Mouse (Mus musculus): ENCODE measurements at regions not wholly inside any gene's neighbourhood (a gene's known extent, or its start where the extent isn't known, plus 50 kb on each side); places are given as distances from the start of the nearest gene placed in this dataset.
"Not testable (repeated sequence)": the region's sequence is repeated elsewhere in the genome, so short reads cannot be mapped to it uniquely, and the experiment has no call there.

DNA sequence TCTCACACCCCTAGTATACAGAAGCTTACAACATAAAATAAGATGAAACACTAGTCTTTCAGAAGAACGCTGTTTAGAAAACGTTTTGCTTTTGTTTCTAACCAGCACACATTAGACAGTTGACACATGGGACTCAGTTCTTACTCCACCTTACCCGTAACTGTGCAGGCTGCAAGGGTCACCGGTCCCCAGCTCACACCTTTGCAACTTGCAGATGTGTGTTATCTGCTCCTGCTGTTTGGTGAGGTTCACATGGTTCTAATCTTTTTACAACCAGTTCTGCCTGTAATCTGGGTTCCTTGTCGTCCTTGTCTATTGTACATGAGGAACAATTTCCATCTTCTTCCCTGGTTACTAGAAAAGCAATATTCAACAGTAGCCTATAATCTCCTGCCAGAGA is 135.1 kb upstream of the Cdk6 start:
- H3K9me3 ChIP-seq; H3K27me3 ChIP-seq (replicated peaks); H3K27ac ChIP-seq; ATAC-seq (ENCODE audit: low FRiP score, low read depth); H3K4me2 ChIP-seq (replicated peaks); H3K36me3 ChIP-seq; H3K9ac ChIP-seq; H3K4me3 ChIP-seq; H3K4me1 ChIP-seq: not testable (repeated sequence)
- WGBS, result 85% methylated on average over 5 of the region's 5 CpGs

DNA sequence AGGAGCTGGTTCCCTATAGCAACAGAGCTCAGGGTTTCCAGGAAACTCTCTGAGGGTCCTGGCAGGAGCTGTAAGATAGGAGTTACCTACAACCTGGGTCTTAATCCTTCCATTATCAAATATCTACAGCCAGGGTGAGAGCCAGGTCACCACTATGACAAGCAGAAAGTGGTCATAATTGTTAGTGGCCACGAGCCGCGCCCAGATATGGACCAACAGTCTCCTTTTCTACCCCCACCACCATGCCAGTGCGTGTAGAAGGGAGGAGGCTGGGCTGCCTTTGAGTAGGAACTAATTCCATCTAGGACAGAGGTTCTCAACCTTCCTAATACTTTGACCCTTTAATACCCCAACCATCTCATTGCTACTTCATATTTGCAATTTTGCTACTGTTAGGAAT is 133.0 kb upstream of the Cdk6 start:
- H3K9me3 ChIP-seq; H3K27ac ChIP-seq; H3K4me1 ChIP-seq; ATAC-seq (ENCODE audit: low FRiP score, low read depth); H3K27me3 ChIP-seq (replicated peaks); H3K9ac ChIP-seq; H3K36me3 ChIP-seq; H3K4me2 ChIP-seq (replicated peaks); H3K4me3 ChIP-seq: not testable (repeated sequence)
- 92% methylated on average over 4 of the region's 4 CpGs for WGBS

DNA sequence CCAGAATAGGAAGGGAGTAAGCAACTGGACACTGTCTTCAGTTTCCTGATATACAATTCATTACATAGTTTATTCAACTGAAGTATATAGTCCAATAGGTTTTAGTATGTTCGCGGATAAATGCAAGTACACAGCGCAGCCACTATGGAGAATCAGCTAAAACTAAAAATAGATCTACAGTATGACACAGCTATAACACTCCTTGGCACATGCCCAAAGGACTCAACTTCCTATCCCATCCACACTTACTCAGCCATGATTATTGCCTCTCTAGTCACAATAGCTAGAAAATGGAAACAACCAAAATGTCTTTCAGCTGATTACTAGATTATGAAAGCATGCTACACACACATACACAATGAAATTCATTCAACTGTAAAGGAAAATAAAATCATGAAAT is 130.0 kb upstream of the Cdk6 start:
- H3K36me3 ChIP-seq, result no peaks in the 10 kb centered on the region
- H3K4me2 ChIP-seq (replicated peaks), result no peak overlapping the region
- no peaks in the 10 kb centered on the region for H3K27me3 ChIP-seq (replicated peaks)
- no peak overlapping the region for H3K9ac ChIP-seq
- no peaks in the 10 kb centered on the region for H3K4me1 ChIP-seq
- H3K9me3 ChIP-seq, result no peaks in the 10 kb centered on the region
- H3K27ac ChIP-seq, result no peak overlapping the region
- 96% methylated on average over 3 of the region's 3 CpGs for WGBS
- no peak for ATAC-seq (ENCODE audit: low FRiP score, low read depth)
- H3K4me3 ChIP-seq, result no peak overlapping the region

DNA sequence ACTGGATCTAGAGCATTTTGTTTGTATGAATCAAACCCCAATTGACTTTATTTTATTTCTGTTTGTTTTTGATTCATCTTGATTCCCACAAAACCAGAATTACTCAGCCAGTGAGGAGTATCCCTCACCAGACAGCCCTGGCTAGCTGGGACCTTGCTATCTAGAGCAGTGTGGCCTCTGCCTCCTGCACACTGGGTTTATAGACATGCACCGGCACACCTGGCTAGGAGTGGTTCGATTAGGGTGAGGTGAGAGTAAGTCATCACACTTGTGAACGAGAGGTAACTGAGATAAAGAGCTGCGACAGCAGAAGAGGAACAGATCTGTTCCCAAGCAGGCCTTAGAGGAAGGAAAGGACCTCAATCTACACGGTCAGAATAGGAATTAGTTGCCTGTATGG is 125.2 kb upstream of the Cdk6 start:
- Histone ChIP-seq H3K9me3 (no peaks in the 10 kb centered on the region), H3K4me3 (no peak overlapping the region), H3K4me1 (no peaks in the 10 kb centered on the region), H3K4me2 (replicated peaks) (no peak overlapping the region), H3K36me3 (no peaks in the 10 kb centered on the region), H3K9ac (no peak overlapping the region), H3K27me3 (replicated peaks) (no peaks in the 10 kb centered on the region), H3K27ac (no peak overlapping the region)
- 82% methylated on average over 5 of the region's 5 CpGs for WGBS
- ATAC-seq (ENCODE audit: low FRiP score, low read depth), result no peak

DNA sequence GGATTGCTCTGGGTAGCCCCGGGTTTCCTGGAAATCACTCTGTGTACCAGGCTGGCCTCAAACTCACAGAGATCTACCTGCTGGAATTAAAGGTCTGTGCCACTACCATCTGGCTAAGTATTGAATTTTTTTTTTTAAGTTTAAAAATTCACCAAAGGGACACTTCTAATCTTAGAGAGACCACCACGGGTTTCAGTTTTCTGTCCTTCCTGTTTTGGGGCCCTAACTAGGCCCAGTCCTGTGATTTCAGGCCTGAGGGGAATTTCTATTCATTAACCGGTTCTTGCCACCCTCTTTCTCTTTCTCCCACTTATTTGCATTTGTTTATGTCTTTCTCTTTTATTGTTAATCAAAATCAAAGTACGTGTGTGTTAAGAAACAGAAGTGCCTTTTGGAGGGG is 122.1 kb upstream of the Cdk6 start:
- 42% methylated on average over 4 of the region's 4 CpGs for WGBS
- ATAC-seq (ENCODE audit: low FRiP score, low read depth), result no peak

DNA sequence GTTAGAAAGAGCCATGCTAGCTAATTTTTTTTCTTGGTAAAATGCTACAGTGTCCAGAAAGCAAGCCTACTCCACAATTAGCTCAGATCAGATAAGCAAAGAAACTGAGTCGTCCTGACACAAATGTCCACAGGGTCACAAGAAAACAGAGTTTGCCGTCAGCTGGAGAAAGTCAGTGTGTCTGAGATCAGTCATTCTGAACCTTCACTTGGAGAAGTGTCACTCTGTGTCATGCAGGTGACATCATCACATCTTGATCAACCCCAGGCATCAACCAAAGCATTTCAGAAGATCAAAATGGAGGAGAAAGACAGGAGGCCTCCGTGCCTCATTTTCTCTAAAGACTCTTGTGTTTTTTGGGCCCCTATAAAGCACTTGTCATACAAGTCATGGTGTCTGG is 121.5 kb upstream of the Cdk6 start:
- H3K4me2 ChIP-seq (replicated peaks), result no peak overlapping the region
- H3K4me3 ChIP-seq, result no peak overlapping the region
- H3K27ac ChIP-seq, result no peak overlapping the region
- H3K9me3 ChIP-seq, result no peaks in the 10 kb centered on the region
- no peaks in the 10 kb centered on the region for H3K36me3 ChIP-seq
- no peak for ATAC-seq (ENCODE audit: low FRiP score, low read depth)
- H3K4me1 ChIP-seq, result no peaks in the 10 kb centered on the region
- WGBS, result 89% methylated on average over 3 of the region's 3 CpGs
- no peaks in the 10 kb centered on the region for H3K27me3 ChIP-seq (replicated peaks)
- H3K9ac ChIP-seq, result no peak overlapping the region

More for the DNA sequence above, 122.1 kb upstream of the Cdk6 start:
- H3K9ac ChIP-seq, result no peak overlapping the region
- no peak overlapping the region for H3K4me2 ChIP-seq (replicated peaks)
- no peak overlapping the region for H3K27ac ChIP-seq
- no peaks in the 10 kb centered on the region for H3K36me3 ChIP-seq
- no peak overlapping the region for H3K4me3 ChIP-seq
- H3K9me3 ChIP-seq, result no peaks in the 10 kb centered on the region
- no peaks in the 10 kb centered on the region for H3K27me3 ChIP-seq (replicated peaks)
- no peaks in the 10 kb centered on the region for H3K4me1 ChIP-seq

DNA sequence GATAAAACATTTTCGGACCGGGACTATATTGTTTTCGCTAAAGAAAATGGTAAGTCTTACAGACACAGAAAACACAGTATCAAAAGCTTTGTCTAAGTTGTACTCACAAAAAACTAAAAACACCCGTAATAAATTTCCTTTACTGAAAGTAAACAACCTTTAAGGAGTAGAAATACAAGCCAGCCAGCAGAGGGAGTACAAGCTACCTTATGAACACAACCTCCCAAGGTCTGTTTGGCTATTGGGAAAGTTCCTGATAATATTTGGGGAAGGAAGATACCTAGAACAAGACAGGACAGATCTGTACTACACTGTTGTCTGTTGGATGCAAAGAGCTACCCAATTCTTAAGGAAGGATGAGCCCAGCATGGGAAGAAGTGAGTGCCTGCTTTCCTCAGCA is 117.5 kb upstream of the Cdk6 start:
- not testable (repeated sequence) for H3K36me3 ChIP-seq; H3K9me3 ChIP-seq; H3K4me3 ChIP-seq; H3K9ac ChIP-seq; H3K4me2 ChIP-seq (replicated peaks); H3K27ac ChIP-seq; H3K4me1 ChIP-seq; ATAC-seq (ENCODE audit: low FRiP score, low read depth); H3K27me3 ChIP-seq (replicated peaks)
- 85% methylated on average over 4 of the region's 4 CpGs for WGBS

DNA sequence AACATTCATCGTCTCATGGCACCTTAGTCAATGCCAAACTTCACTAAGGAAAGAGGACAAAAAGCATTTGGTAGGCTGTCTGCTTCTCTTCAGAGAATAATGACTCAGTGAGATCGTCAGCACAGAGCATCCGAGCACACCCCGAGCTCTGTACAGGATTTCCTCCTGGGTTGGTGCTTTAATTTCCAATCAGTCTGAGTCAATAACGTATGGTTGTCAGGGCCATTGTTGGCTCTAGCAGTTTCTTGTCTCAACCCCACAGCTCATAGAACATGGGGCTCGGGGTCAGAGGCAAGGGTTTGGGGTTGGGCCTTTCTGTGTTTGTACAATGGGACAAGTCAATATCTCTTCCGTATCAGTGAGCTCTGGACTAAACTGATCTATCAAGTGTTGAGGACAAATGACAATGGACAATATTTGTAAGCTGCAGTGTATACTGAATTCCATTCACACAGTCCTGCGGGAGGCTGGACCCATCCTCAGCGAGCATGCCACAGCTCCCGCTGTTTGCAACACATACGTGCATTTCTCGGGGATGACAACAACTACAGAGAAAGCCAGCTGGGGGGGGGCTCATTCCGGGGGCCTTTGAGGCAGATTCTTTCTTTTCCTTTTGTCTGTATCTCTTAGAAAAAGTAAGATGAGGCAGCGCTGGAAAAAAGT is 116.8 kb upstream of the Cdk6 start:
- H3K9me3 ChIP-seq; H3K4me3 ChIP-seq; H3K27ac ChIP-seq; H3K4me1 ChIP-seq; H3K9ac ChIP-seq; H3K4me2 ChIP-seq (replicated peaks); H3K27me3 ChIP-seq (replicated peaks); H3K36me3 ChIP-seq: not testable (repeated sequence)
- 46% methylated on average over 14 of the region's 14 CpGs for WGBS
- ATAC-seq (ENCODE audit: low FRiP score, low read depth), result peak; percentile 35; the same call in 1 of the 2 replicates

DNA sequence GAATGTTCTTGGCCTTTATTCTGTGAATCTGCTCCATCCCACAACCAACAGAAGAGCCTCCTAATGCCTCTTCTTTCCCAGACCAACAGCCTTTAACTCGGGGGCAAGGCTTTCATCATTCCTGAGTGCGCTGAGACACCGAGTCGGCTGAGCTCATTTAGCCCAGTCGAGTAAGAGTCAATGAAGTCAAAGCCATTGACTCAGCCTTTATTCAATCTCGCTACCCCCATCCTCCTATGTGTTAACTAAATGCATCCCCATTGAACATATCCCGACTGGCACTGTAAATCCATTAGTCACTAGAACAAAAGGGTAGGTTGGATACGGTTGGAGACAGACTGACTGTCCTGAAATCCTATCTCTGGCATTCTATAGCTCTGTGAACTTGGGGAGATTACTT is 115.9 kb upstream of the Cdk6 start:
- H3K27ac ChIP-seq; H3K4me2 ChIP-seq (replicated peaks); H3K36me3 ChIP-seq; H3K27me3 ChIP-seq (replicated peaks); H3K4me3 ChIP-seq; H3K4me1 ChIP-seq; H3K9me3 ChIP-seq; H3K9ac ChIP-seq: not testable (repeated sequence)
- 39% methylated on average over 8 of the region's 8 CpGs for whole genome bisulfite sequencing
- peak; percentile 80; the same call in 1 of the 2 replicates for ATAC-seq (ENCODE audit: low FRiP score, low read depth)

DNA sequence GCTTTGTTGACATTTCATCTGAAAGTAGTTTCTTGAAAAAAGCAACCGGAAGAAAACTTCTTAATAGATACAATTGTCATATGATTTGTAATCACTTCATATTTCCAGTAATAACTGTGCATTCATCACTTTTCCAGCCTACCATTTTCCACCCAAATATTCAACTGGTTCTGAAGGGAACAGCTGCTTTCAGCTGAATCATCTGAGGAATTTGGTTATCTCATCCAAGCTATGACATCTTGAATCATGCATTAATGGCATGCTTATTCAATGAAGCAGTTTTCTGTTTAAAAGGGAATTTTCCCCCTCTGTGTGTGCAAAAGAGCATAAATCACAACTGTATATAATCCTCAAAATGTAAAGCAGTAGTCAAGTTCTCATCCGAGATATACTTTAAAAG is 97.2 kb upstream of the Cdk6 start:
- H3K4me1 ChIP-seq; H3K36me3 ChIP-seq; H3K9ac ChIP-seq; H3K27me3 ChIP-seq (replicated peaks); H3K27ac ChIP-seq; ATAC-seq (ENCODE audit: low FRiP score, low read depth); H3K9me3 ChIP-seq; H3K4me2 ChIP-seq (replicated peaks); H3K4me3 ChIP-seq: not testable (repeated sequence)
- 79% methylated on average over 2 of the region's 2 CpGs for WGBS

DNA sequence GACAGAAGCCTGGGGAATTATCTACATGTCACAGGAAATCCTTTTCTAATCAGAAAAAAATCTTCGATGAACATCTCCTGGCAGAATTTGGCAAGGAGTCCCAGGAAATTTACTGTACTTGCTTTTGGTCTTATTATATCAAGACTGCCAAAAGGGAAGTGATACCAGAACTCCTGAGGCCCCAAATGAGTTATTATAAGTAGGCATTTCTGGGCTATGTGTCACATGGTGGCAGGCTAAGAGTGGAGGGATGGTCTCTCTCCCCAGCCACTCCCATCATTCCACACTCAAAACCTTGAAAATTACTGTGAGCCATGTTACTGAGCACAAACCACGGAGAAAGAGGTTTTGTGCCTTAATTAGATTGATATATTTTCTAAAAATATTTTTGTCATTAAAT is 94.0 kb upstream of the Cdk6 start:
- no peak for ATAC-seq (ENCODE audit: low FRiP score, low read depth)
- H3K4me3 ChIP-seq, result no peak overlapping the region
- no peaks in the 10 kb centered on the region for H3K4me1 ChIP-seq
- H3K27me3 ChIP-seq (replicated peaks), result no peaks in the 10 kb centered on the region
- H3K4me2 ChIP-seq (replicated peaks), result no peak overlapping the region
- H3K27ac ChIP-seq, result no peak overlapping the region
- H3K9me3 ChIP-seq, result no peaks in the 10 kb centered on the region
- WGBS, result 85% methylated on average over 2 of the region's 2 CpGs
- H3K9ac ChIP-seq, result no peak overlapping the region
- no peaks in the 10 kb centered on the region for H3K36me3 ChIP-seq

DNA sequence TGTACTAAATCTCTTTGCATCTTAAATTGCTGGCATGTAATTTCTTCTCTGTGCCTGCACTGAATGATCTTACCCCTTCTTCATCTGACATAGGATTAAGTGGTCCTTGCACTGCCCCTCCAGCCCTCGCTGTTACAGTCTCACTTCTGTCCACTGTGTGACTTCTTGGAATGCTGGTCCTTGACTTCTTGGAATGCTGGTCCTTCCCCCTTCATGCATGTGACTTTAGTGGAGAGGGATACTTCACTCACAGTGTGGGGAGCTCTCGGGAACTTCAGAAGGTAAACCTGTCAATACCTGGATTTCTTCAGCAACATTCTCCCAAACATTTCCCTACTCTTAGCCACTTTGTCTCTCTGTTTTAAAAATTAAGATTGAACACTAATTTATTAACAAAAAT is 91.0 kb upstream of the Cdk6 start:
- no peaks in the 10 kb centered on the region for H3K4me1 ChIP-seq
- no peak overlapping the region for H3K27ac ChIP-seq
- no peaks in the 10 kb centered on the region for H3K36me3 ChIP-seq
- 84% methylated on average over 2 of the region's 2 CpGs for WGBS
- H3K4me2 ChIP-seq (replicated peaks), result no peak overlapping the region
- H3K27me3 ChIP-seq (replicated peaks), result no peaks in the 10 kb centered on the region
- H3K9ac ChIP-seq, result no peak overlapping the region
- no peak for ATAC-seq (ENCODE audit: low FRiP score, low read depth)
- no peaks in the 10 kb centered on the region for H3K9me3 ChIP-seq
- no peak overlapping the region for H3K4me3 ChIP-seq

DNA sequence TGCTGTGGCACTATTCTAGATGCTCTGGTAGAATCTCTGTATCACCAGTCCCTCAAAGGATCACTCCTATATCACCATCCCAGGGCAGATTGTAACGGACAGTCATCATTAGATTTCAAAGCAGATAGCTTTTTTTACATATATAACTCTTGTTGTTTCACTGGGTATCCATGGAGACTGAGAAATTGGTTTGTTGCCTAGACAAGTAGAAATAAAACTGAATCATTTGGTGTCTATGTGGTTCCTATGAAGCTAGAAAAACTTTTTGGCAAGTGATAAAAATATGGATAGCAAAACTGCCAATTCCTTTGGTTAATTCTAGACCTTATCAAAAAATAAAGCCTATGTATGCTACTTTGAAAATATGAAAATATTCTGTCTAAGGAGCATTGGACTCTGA is 81.0 kb upstream of the Cdk6 start:
- 77% methylated on average over 1 of the region's 1 CpGs for WGBS
- Histone ChIP-seq H3K9me3 (no peaks in the 10 kb centered on the region), H3K9ac (no peak overlapping the region), H3K4me2 (replicated peaks) (no peak overlapping the region), H3K4me1 (no peaks in the 10 kb centered on the region), H3K36me3 (no peaks in the 10 kb centered on the region), H3K27ac (no peak overlapping the region), H3K4me3 (no peak overlapping the region), H3K27me3 (replicated peaks) (no peaks in the 10 kb centered on the region)
- ATAC-seq (ENCODE audit: low FRiP score, low read depth), result no peak

All from neural tube, embryonic 12.5 days (tissue).